Mouse (Mus musculus) telencephalon, adult 2 months (tissue): ENCODE measurements around the gene Sesn3.
A peak's percentile ranks its signal among the peaks of the same experiment; 100 is the strongest.
"Not testable (repeated sequence)": the region's sequence is repeated elsewhere in the genome, so short reads cannot be mapped to it uniquely, and the experiment has no call there.

Experiments
- DNase-seq: peaks from one replicate; pipeline ENCODE4 v3.0.0-alpha.2; 2011; ENCODE audit warnings: low read depth, low spot score

The Sesn3 gene

GRCm38 (mm10) chr9:14274986-14275720 is at the start of gene Sesn3:
Gene Sesn3 (plus strand): TSS chr9:14275067.
- DNase-seq: peak; percentile 58

GRCm38 (mm10) chr9:14227086-14227485 is 47.8 kb upstream of the Sesn3 start:
- DNase-seq: not testable (repeated sequence)

DNA sequence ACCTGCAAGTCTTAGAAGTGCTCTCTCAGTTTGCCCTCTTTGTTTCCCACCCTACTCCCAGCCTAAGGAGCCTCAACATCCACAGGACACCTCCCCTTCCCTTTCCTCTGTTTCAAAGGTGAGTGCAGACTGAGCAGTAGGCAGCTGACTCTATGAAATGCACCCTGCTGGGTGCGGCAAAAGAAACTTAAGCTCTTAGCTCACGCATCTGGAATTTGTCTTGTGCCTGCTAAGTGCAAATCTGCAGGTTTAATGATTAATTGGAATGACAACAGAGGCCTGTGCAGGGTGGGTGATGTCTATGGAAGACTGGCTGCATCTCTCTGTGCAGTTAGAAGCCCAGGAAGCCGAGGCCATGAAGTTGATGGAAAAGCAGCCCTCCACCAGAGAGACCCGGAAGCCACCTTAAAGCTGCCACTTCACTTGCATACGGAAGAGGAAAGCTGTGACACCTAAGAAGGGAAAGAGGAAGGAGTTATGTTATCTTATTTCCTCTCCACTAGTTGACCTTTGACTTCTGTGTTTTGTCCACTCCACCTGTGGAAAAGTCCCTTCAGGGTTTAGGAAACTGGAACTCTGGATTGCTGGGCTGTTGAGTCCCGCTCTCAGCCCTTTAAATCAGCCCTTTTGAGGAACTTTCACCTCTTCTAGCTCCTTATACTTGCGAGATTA is 41.0 kb upstream of the Sesn3 start:
- DNase-seq: no peak

DNA sequence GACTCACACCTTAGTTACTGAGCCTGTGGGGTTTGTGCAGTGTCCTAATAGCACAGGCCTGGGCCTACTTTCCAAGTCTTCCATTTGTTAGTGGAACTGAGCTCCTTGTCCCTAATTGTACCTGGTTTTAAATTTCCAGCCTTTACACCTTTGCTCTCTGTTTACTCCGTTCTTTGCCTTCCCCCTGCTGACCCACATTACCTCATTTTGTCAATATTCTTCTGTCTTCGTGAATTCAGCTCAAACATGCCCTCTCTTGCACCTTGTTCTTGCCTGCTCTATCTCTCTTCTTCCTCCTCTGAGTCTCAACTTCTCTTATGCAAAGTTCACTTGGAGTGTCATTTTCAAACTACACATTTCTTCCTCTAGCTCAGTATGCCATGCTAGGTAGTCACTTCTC is 39.6 kb upstream of the Sesn3 start:
- DNase-seq: no peak

DNA sequence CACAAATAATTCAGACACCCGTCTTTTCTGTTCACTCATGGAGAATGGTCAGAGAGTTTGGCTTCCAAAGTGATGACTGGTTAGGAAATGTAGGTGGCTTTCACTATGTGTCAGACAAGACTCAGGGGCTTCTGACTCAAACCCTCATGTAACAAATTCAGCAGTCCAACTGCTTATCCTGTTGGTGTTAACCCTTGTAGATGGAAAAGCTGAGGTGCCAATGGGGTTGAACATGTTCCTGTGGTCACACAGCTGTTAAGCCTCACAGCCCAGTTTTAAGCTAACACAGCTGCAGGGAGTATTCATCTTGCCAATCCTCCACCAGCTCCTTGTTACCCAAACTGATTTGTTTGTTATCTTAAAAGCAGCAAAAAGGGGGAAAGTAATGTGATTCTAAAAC is 33.9 kb upstream of the Sesn3 start:
- not testable (repeated sequence) for DNase-seq

DNA sequence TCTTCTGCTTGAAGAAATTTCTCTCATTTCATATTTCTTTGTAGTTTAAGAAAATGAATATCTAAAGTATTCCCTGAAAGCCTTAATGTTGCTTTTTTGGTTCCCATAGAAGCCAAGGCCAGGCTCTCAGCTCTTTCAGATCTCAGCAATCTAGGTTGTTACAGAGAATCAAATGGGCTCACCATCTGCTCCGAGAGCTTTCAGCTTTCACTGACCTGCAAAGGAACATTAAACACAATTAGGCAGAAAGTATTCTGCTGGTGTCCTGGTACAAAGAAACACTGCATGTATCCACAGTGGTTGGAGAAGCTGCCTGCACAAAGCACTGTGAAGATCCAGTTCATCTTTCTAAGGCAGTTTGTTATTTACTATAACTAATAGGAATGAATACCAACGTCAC is 32.6 kb upstream of the Sesn3 start:
- DNase-seq: no peak

DNA sequence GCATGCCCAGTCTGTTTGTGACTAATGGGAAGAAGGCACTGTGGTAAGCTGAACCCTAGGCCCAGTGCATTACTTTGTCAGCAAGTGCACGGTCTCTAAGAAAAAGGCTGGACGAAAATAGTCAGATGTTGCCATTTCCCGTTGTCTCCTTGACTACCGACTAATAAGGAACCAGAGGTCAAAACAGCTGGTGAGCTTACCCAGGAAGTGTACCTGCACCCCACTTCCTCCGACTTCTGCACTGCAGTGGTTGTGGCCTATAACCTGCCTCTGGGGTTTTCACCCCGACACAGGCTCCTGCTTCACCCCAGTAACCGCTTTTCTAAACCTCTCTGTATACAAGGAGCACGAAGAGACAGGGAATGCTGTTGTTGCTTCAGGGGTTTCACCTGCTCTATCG is 30.3 kb upstream of the Sesn3 start:
- no peak for DNase-seq

GRCm38 (mm10) chr9:14245013-14245586 is 29.8 kb upstream of the Sesn3 start:
- DNase-seq: no peak

GRCm38 (mm10) chr9:14246016-14246799 is 28.7 kb upstream of the Sesn3 start:
- no peak for DNase-seq

GRCm38 (mm10) chr9:14247480-14248208 is 27.2 kb upstream of the Sesn3 start:
- DNase-seq: peak; percentile 36

DNA sequence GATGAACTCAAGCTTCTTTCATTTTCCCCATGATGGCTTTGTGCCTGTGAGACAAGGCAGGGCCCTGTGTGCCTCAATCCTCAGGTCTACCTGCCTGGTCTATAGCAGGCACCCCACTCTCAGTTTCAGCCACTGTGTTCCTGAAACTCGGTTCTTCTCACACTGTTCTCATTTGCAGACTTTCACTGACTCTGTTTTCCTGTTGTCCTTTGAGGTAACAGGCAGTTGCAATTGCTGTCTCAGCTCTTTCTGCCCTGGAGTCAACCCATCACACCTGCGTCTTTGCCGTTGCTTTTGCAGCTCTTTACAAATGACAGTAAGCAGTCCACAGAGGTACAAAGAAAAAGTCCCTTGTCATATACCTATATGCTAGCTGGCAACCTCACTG is 26.7 kb upstream of the Sesn3 start:
- DNase-seq: no peak

- DNase-seq: no peak
Observed at GRCm38 (mm10) chr9:14261150-14261549, 13.7 kb upstream of the Sesn3 start.

GRCm38 (mm10) chr9:14262568-14262972 is 12.3 kb upstream of the Sesn3 start:
- no peak for DNase-seq

DNA sequence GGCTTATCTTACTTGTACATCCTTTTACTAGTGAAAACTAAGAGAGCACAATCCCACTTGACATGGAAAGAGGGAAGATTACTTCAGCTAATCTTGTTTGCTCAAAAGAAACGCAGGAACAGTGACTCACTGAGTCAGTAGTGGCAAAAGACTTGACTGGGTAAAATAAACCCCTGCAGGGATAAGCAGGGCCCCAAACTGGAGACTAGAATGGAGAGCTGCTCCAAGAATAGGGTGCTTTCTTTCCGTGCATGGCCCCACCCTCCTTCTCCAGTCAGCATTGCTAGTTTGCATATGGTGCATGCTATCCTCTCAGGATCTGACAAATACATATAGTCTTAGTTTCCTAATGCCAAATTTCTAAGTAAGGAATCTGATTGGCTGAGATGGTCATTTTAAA is 8.4 kb upstream of the Sesn3 start:
- DNase-seq: no peak

- DNase-seq: no peak
Observed at GRCm38 (mm10) chr9:14268578-14268977, 6.3 kb upstream of the Sesn3 start.

DNA sequence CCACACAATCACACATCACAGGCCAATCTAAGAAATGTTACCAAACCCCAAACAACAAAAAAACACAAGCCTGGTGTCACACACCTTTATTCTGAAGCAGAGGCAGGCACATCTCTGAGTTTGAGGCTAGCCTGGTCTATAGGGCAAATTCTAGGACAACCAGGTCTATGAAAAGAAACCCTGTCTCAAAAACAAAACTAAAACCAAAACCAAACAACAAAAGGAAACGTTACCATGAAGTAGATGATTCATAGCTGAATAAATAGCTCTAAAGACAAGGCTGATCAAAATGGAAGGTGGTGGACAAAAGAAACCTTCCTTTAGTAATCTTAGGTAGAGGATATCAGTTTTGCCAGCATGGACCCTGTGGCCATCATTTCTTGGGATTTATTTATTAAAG is 1.9 kb upstream of the Sesn3 start:
- DNase-seq: no peak

DNA sequence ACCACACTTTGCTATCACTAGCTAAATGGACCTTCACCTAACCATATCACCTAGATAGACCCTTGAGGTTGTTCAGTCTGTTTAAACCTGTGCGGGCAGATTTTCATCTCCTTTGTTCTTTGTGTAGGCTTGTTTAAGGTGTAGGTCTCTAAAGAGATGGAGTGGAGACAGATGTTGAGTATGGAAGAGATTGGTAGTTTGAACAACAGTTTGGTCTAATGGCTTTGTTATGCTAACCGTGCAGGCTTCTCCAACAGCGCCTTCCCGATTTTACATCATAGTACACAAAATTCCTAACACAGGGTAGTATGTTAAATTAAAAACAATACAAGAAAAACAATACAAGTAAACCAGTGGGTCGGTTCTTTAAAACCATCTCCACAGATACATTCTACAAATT is 281 bp upstream of the Sesn3 start:
- no peak for DNase-seq

GRCm38 (mm10) chr9:14275792-14276480 is 1.1 kb downstream of the Sesn3 start:
- DNase-seq: peak; percentile 99

DNA sequence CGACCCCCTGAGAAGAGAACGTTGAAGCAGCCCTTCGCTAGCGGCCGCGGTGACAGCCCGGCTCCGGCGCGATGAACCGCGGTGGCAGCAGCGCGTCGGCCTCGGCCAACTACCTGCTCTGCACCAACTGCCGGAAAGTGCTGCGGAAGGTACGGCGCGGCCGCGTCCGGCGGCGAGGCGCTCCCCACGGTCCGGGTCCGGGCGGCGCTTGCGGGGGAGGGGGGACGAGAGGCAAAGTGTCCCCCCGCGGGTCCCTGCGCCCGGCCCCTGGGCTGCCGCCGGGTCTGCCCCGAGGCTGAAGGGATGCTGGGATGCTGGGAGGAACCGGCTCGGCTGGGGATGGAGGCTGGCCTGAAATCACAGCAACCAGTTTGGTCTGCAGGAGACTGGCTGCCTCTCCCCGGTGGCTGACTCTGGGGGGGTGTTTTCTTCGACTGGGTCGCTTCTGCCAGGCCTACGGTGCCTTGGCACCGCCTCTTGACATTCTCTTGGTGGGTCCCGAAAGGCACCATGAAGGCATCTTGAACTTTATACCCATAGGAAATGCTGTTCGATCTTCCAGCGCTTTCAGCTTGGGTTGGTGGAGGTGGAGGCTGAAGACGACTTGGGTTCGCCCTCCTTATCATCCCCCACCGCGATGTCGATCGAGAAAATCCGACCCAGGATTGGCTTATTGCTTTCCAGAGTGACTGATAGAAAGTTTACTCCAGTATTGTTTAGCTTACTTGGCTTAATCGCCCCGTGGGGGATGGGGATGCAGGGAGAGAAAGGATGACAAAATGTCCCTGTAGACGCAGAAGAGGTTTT is 1.8 kb downstream of the Sesn3 start:
- no peak for DNase-seq

GRCm38 (mm10) chr9:14277365-14277991 is 2.6 kb downstream of the Sesn3 start:
- peak; percentile 22 for DNase-seq
